Mouse (Mus musculus) forebrain, embryonic 16.5 days (tissue): ENCODE measurements at regions not wholly inside any gene's neighbourhood (a gene's known extent, or its start where the extent isn't known, plus 50 kb on each side); places are given as distances from the start of the nearest gene placed in this dataset.

Experiments used
- ATAC-seq: fragments of 200-750 bp; cut with Nextera tagmentation; 2 replicates; pipeline ENCODE4 v1.8.0; 2017; ENCODE audit warnings: mild to moderate bottlenecking, moderate library complexity
- H3K27ac ChIP-seq: fragments of 300-500 bp; sonication (generic); 2 replicates; pipeline ENCODE4 v1.5.1; 2014; ENCODE audit warnings: low read length, control low read depth
- H3K27me3 ChIP-seq: fragments of 300-500 bp; sonication (generic); replicated peaks from 2 replicates; pipeline ENCODE4 v1.6.1; 2014; ENCODE audit warnings: low read length; ENCODE audit not compliant: control insufficient read depth, insufficient read depth
- H3K36me3 ChIP-seq: fragments of 300-500 bp; sonication (generic); 2 replicates; pipeline ENCODE4 v1.6.1; 2014; ENCODE audit not compliant: control insufficient read depth, insufficient read depth
- H3K4me1 ChIP-seq: fragments of 300-500 bp; sonication (generic); replicated peaks from 2 replicates; pipeline ENCODE4 v1.6.1; 2014; ENCODE audit warnings: low read length; ENCODE audit not compliant: control insufficient read depth, insufficient read depth
- H3K4me2 ChIP-seq: fragments of 300-500 bp; sonication (generic); 2 replicates; pipeline ENCODE4 v1.6.1; 2014; ENCODE audit warnings: mild to moderate bottlenecking, low read length, control low read depth
- H3K4me3 ChIP-seq: fragments of 300-500 bp; sonication (generic); replicated peaks from 2 replicates; pipeline ENCODE4 v1.5.1; 2014; ENCODE audit warnings: mild to moderate bottlenecking, low read length, control low read depth
- H3K9ac ChIP-seq: fragments of 300-500 bp; sonication (generic); replicated peaks from 2 replicates; pipeline ENCODE4 v1.6.1; 2014; ENCODE audit warnings: low read depth, low read length, control low read depth
- H3K9me3 ChIP-seq: fragments of 300-500 bp; sonication (generic); 2 replicates; pipeline ENCODE4 v1.6.1; 2016; ENCODE audit warnings: low read length; ENCODE audit not compliant: control insufficient read depth
- WGBS: fragments of 180-500 bp; shearing (Covaris S2); extraction: QIAGEN DNeasy Blood & Tissue Kit; methylation state at CpG from one replicate; pipeline ENCODE4 v1.1.7; 2014; 5-methylcytosine and 5-hydroxymethylcytosine counted together

- Histone ChIP-seq H3K27me3 (no peaks in the 10 kb centered on the region), H3K9me3 (no peaks in the 10 kb centered on the region), H3K4me3 (no peak overlapping the region), H3K4me1 (no peaks in the 10 kb centered on the region), H3K9ac (no peak overlapping the region), H3K4me2 (no peak overlapping the region), H3K36me3 (no peaks in the 10 kb centered on the region), H3K27ac (no peak overlapping the region)
- 88% methylated on average over 2 of the region's 2 CpGs for WGBS
- ATAC-seq, result no peak
Observed at GRCm38 (mm10) chr1:15155046-15155445, 938.1 kb downstream of the 4930444P10Rik start.

- H3K27me3 ChIP-seq, result no peaks in the 10 kb centered on the region
- WGBS, result 93% methylated on average over 2 of the region's 2 CpGs
- H3K27ac ChIP-seq, result no peak overlapping the region
- no peaks in the 10 kb centered on the region for H3K4me1 ChIP-seq
- H3K9ac ChIP-seq, result no peak overlapping the region
- H3K36me3 ChIP-seq, result no peaks in the 10 kb centered on the region
- H3K4me2 ChIP-seq, result no peak overlapping the region
- no peak for ATAC-seq
- no peaks in the 10 kb centered on the region for H3K9me3 ChIP-seq
- no peak overlapping the region for H3K4me3 ChIP-seq
Observed at GRCm38 (mm10) chr1:15153952-15154351, 939.2 kb downstream of the 4930444P10Rik start.

GRCm38 (mm10) chr1:15143922-15144591, 949.1 kb downstream of the 4930444P10Rik start:
- H3K4me3 ChIP-seq, result no peak overlapping the region
- no peaks in the 10 kb centered on the region for H3K4me1 ChIP-seq
- no peaks in the 10 kb centered on the region for H3K9me3 ChIP-seq
- WGBS, result 80% methylated on average over 1 of the region's 1 CpGs
- no peaks in the 10 kb centered on the region for H3K36me3 ChIP-seq
- ATAC-seq, result no peak
- no peaks in the 10 kb centered on the region for H3K27me3 ChIP-seq
- no peak overlapping the region for H3K27ac ChIP-seq
- no peak overlapping the region for H3K9ac ChIP-seq
- H3K4me2 ChIP-seq, result no peak overlapping the region

GRCm38 (mm10) chr1:15118462-15118861, 974.7 kb downstream of the 4930444P10Rik start:
- H3K36me3 ChIP-seq, result no peaks in the 10 kb centered on the region
- no peaks in the 10 kb centered on the region for H3K9me3 ChIP-seq
- H3K27ac ChIP-seq, result no peak overlapping the region
- no peak for ATAC-seq
- no peak overlapping the region for H3K9ac ChIP-seq
- no peaks in the 10 kb centered on the region for H3K27me3 ChIP-seq
- 88% methylated on average over 3 of the region's 3 CpGs for WGBS
- no peak overlapping the region for H3K4me2 ChIP-seq
- H3K4me1 ChIP-seq, result no peaks in the 10 kb centered on the region
- H3K4me3 ChIP-seq, result no peak overlapping the region

GRCm38 (mm10) chr1:15111420-15111819, 981.7 kb downstream of the 4930444P10Rik start:
- no peak for ATAC-seq
- Histone ChIP-seq H3K27ac (no peak overlapping the region), H3K9me3 (no peaks in the 10 kb centered on the region), H3K36me3 (no peaks in the 10 kb centered on the region), H3K9ac (no peak overlapping the region), H3K4me3 (no peak overlapping the region), H3K4me2 (no peak overlapping the region), H3K4me1 (no peaks in the 10 kb centered on the region), H3K27me3 (no peaks in the 10 kb centered on the region)
- WGBS, result 88% methylated on average over 2 of the region's 2 CpGs

GRCm38 (mm10) chr1:15070331-15070730, 1022.8 kb downstream of the 4930444P10Rik start:
- H3K27ac ChIP-seq, result no peak overlapping the region
- H3K4me1 ChIP-seq, result no peaks in the 10 kb centered on the region
- no peak for ATAC-seq
- H3K27me3 ChIP-seq, result no peaks in the 10 kb centered on the region
- H3K9ac ChIP-seq, result no peak overlapping the region
- H3K4me3 ChIP-seq, result no peak overlapping the region
- no peak overlapping the region for H3K4me2 ChIP-seq
- H3K9me3 ChIP-seq, result no peaks in the 10 kb centered on the region
- H3K36me3 ChIP-seq, result no peaks in the 10 kb centered on the region
- 92% methylated on average over 1 of the region's 1 CpGs for WGBS

GRCm38 (mm10) chr1:15034047-15034446, 1059.1 kb downstream of the 4930444P10Rik start:
- Histone ChIP-seq H3K27ac (no peak overlapping the region), H3K9ac (no peak overlapping the region), H3K36me3 (no peaks in the 10 kb centered on the region), H3K4me2 (no peak overlapping the region), H3K9me3 (no peaks in the 10 kb centered on the region), H3K4me1 (no peaks in the 10 kb centered on the region), H3K27me3 (no peaks in the 10 kb centered on the region), H3K4me3 (no peak overlapping the region)
- WGBS, result 73% methylated on average over 1 of the region's 1 CpGs
- no peak; the same call in 1 of the 2 replicates for ATAC-seq

GRCm38 (mm10) chr1:15018460-15018779, 1074.7 kb downstream of the 4930444P10Rik start:
- no peak for ATAC-seq
- Histone ChIP-seq H3K9ac (no peak overlapping the region), H3K4me2 (no peak overlapping the region), H3K9me3 (no peaks in the 10 kb centered on the region), H3K27me3 (no peaks in the 10 kb centered on the region), H3K4me3 (no peak overlapping the region), H3K4me1 (no peaks in the 10 kb centered on the region), H3K36me3 (no peaks in the 10 kb centered on the region), H3K27ac (no peak overlapping the region)
- WGBS, result 83% methylated on average over 4 of the region's 4 CpGs

GRCm38 (mm10) chr1:15017689-15018459, 1075.3 kb downstream of the 4930444P10Rik start:
- H3K27ac ChIP-seq, result no peak overlapping the region
- no peaks in the 10 kb centered on the region for H3K27me3 ChIP-seq
- H3K9ac ChIP-seq, result no peak overlapping the region
- H3K9me3 ChIP-seq, result no peaks in the 10 kb centered on the region
- H3K4me2 ChIP-seq, result no peak overlapping the region
- ATAC-seq, result no peak
- H3K4me3 ChIP-seq, result no peak overlapping the region
- H3K4me1 ChIP-seq, result no peaks in the 10 kb centered on the region
- 71% methylated on average over 9 of the region's 9 CpGs for WGBS
- no peaks in the 10 kb centered on the region for H3K36me3 ChIP-seq
